Mouse (Mus musculus): ENCODE data around the gene Tinagl1. TPM values are rescaled to one million over a fixed set of nuclear protein-coding genes. Genes with fewer than 3 reads are reported as not detected.

The Tinagl1 gene
- total and polyA plus RNA-seq, 3 experiments = 6.1 to 21.9 TPM; not detected in 1

- no peak for DNase-seq (ENCODE audit: low read depth, low spot score)
- H3K9ac ChIP-seq (ENCODE audit: control insufficient read depth, low read depth, low read length, poor library complexity, severe bottlenecking) = no peak within 1 kb of the TSS
- TF ChIP-seq USF1 (IDR thresholded peaks at IDR 0.05; ENCODE audit: low read depth, low read length) (no peak), MXI1 (IDR thresholded peaks at IDR 0.05; ENCODE audit: low read depth, low read length) (no peak), RAD21 (IDR thresholded peaks at IDR 0.05; ENCODE audit: low read depth, low read length) (no peak), BHLHE40 (IDR thresholded peaks at IDR 0.05; ENCODE audit: borderline replicate concordance, low read depth, low read length) (no peak), CHD1 (IDR thresholded peaks at IDR 0.05; ENCODE audit: low read depth, low read length) (no peak), MYC (IDR thresholded peaks at IDR 0.05; ENCODE audit: low read depth, low read length) (no peak), GABPA (IDR thresholded peaks at IDR 0.05; ENCODE audit: low read depth, low read length) (no peak), MAZ (IDR thresholded peaks at IDR 0.05; ENCODE audit: low read depth, low read length) (no peak), ZC3H11A (IDR thresholded peaks at IDR 0.05; ENCODE audit: low read depth, low read length) (no peak), TAL1 (IDR thresholded peaks at IDR 0.05; ENCODE audit: low read length) (no peak)
- H3K27me3 ChIP-seq (ENCODE audit: control insufficient read depth in 1 of 2, insufficient read depth in 2 of 2, low read length in 2 of 2) = peaks cover 2 to 8% of the 10 kb centered on the region in 2 experiments
- no peak within 1 kb of the TSS for H3K27ac ChIP-seq (ENCODE audit: control insufficient read depth, low read depth, low read length)
- H3K79me2 ChIP-seq (ENCODE audit: control insufficient read depth, insufficient read depth, low read length, poor library complexity) = no peaks in the 10 kb centered on the region
- H3K4me1 ChIP-seq (ENCODE audit: control insufficient read depth in 1 of 2, insufficient read depth in 2 of 2, low read length in 2 of 2) = no peaks in the 10 kb centered on the region
- no peaks in the 10 kb centered on the region for H3K9me3 ChIP-seq (replicated peaks; ENCODE audit: insufficient read depth, low read length)
- no peaks in the 10 kb centered on the region for H3K36me3 ChIP-seq (ENCODE audit: control insufficient read depth in 1 of 2, insufficient read depth in 2 of 2, low read length in 2 of 2)
- no peak within 1 kb of the TSS for H3K4me3 ChIP-seq (ENCODE audit: control insufficient read depth in 1 of 2, insufficient read depth in 1 of 2, low read depth in 2 of 2, low read length in 2 of 2)
Measured at GRCm38 (mm10) chr4:130222179-130222578, 47.3 kb upstream of the Tinagl1 start, which contains the start of gene Gm853. Gene Gm853, minus strand, starts transcription at chr4:130222401.

GRCm38 (mm10) chr4:130220176-130220575 lies 45.3 kb upstream of the Tinagl1 start:
- H3K79me2 ChIP-seq (ENCODE audit: control insufficient read depth, insufficient read depth, low read length, poor library complexity) = no peaks in the 10 kb centered on the region

More at GRCm38 (mm10) chr4:130220176-130220575, 45.3 kb upstream of the Tinagl1 start:
- TF ChIP-seq GABPA (IDR thresholded peaks at IDR 0.05; ENCODE audit: low read depth, low read length) (no peak), SMC3 (IDR thresholded peaks at IDR 0.05; ENCODE audit: low read depth, low read length) (no peak), ZKSCAN1 (IDR thresholded peaks at IDR 0.05; ENCODE audit: low read depth, low read length) (no peak), EP300 (IDR thresholded peaks at IDR 0.05; ENCODE audit: low read depth in 1 of 2, low read length in 2 of 2) (no peak), MAFK (IDR thresholded peaks at IDR 0.05; ENCODE audit: borderline replicate concordance, low read depth, low read length) (no peak), KAT2A (conservative IDR thresholded peaks at IDR 0.05; ENCODE audit: low read depth, low read length) (no peak), ZNF384 (IDR thresholded peaks at IDR 0.05; ENCODE audit: low read depth, low read length) (no peak), RAD21 (IDR thresholded peaks at IDR 0.05; ENCODE audit: low read depth, low read length) (no peak), USF2 (IDR thresholded peaks at IDR 0.05; ENCODE audit: borderline replicate concordance in 1 of 2, insufficient read depth in 1 of 2, low read depth in 1 of 2, low read length in 2 of 2) (no peak), NELFE (IDR thresholded peaks at IDR 0.05; ENCODE audit: low read depth, low read length) (no peak), TAL1 (IDR thresholded peaks at IDR 0.05; ENCODE audit: low read length) (no peak), JUND (IDR thresholded peaks at IDR 0.05; ENCODE audit: low read depth, low read length) (no peak), MEF2A (IDR thresholded peaks at IDR 0.05; ENCODE audit: extremely low read depth, insufficient replicate concordance, low read depth, low read length, poor library complexity, severe bottlenecking) (no peak), ETS1 (IDR thresholded peaks at IDR 0.05; ENCODE audit: low read depth, low read length) (no peak), RCOR1 (IDR thresholded peaks at IDR 0.05; ENCODE audit: low read depth, low read length) (no peak), BHLHE40 (IDR thresholded peaks at IDR 0.05; ENCODE audit: borderline replicate concordance, low read depth, low read length) (no peak), POLR2AphosphoS2 (IDR thresholded peaks at IDR 0.05; ENCODE audit: low read length) (no peak)
- Histone ChIP-seq H3K27ac (ENCODE audit: control insufficient read depth, low read depth, low read length) (no peak overlapping the region), H3K27me3 (ENCODE audit: control insufficient read depth in 1 of 2, insufficient read depth in 2 of 2, low read length in 2 of 2) (peaks cover 2 to 6% of the 10 kb centered on the region in 2 experiments), H3K4me1 (ENCODE audit: control insufficient read depth in 1 of 2, insufficient read depth in 2 of 2, low read length in 2 of 2) (no peaks in the 10 kb centered on the region), H3K4me3 (ENCODE audit: control insufficient read depth in 1 of 2, insufficient read depth in 1 of 2, low read depth in 2 of 2, low read length in 2 of 2) (no peak overlapping the region), H3K36me3 (ENCODE audit: control insufficient read depth in 1 of 2, insufficient read depth in 2 of 2, low read length in 2 of 2) (no peaks in the 10 kb centered on the region), H3K9ac (ENCODE audit: control insufficient read depth, low read depth, low read length, poor library complexity, severe bottlenecking) (no peak overlapping the region), H3K9me3 (replicated peaks; ENCODE audit: insufficient read depth, low read length) (no peaks in the 10 kb centered on the region)
- no peak for DNase-seq (ENCODE audit: low read depth, low spot score)

Measured in MEL (cell line).